Mouse (Mus musculus): Measurements from ENCODE around the gene Pde3a. TPM values are rescaled to one million over a fixed set of nuclear protein-coding genes. Genes with fewer than 3 reads are reported as not detected.

Gene Pde3a
- polyA plus RNA-seq, 1 experiment from 2014 or later, result 12.0 TPM

DNA sequence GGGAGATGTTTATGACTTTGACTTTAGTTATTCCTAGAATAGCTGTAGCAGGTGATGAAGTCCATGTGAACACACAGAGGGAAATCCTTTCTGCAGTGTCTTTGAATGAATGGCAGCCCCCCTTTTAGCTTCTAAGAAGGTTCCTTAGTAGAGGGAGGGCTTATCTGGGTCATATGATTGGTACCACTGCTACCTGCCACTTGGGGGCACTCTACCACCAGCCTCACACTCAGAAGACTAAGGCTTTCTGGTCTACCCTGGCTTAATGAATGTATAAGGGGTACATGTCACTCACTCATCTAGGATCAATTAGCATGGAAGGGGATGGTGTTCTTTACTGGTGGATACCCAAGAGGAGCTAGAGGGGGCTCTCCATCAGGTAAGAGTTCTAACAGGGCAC, 250.4 kb downstream of the Pde3a start:
- Histone ChIP-seq H3K27me3 (ENCODE audit: control insufficient read depth, insufficient read depth, low read length) (no peaks in the 10 kb centered on the region), H3K4me3 (ENCODE audit: low read depth, low read length) (no peak overlapping the region), H3K4me2 (replicated peaks; ENCODE audit: low read depth, low read length) (no peak overlapping the region), H3K27ac (ENCODE audit: low read length) (no peak overlapping the region), H3K9ac (replicated peaks; ENCODE audit: low read depth, low read length) (no peak overlapping the region), H3K4me1 (ENCODE audit: control insufficient read depth, insufficient read depth, low read length) (no peaks in the 10 kb centered on the region; the same call in 1 of the 2 replicates), H3K9me3 (ENCODE audit: control insufficient read depth, low read depth, low read length) (no peaks in the 10 kb centered on the region), H3K36me3 (ENCODE audit: control insufficient read depth, insufficient read depth, low read length) (no peaks in the 10 kb centered on the region)
- ATAC-seq (ENCODE audit: insufficient number of reproducible peaks, insufficient read depth, low FRiP score, low read depth), result no peak

DNA sequence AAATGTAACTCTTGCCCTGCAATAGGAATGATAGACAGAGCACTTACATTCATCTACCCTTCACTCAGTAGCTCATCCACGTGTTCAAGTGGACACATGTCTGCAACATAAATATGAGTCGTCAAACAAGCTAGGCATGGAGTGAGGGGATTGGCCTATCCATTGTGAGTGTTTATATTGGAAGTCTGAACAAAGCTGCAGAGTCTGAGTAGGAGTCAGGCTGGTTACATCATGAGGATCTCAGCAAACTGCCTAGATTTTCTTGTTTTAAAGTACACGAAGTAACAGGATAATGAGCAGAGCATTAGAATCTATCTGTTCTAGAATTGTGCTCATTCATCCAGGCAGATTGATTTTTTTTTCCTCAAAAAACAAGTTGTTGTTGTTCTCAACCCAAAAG, 252.1 kb downstream of the Pde3a start:
- ATAC-seq (ENCODE audit: insufficient number of reproducible peaks, insufficient read depth, low FRiP score, low read depth), result no peak
- Histone ChIP-seq H3K27me3 (ENCODE audit: control insufficient read depth, insufficient read depth, low read length) (no peaks in the 10 kb centered on the region), H3K27ac (ENCODE audit: low read length) (no peak overlapping the region), H3K36me3 (ENCODE audit: control insufficient read depth, insufficient read depth, low read length) (no peaks in the 10 kb centered on the region), H3K9ac (replicated peaks; ENCODE audit: low read depth, low read length) (no peak overlapping the region), H3K4me1 (ENCODE audit: control insufficient read depth, insufficient read depth, low read length) (no peaks in the 10 kb centered on the region), H3K4me2 (replicated peaks; ENCODE audit: low read depth, low read length) (no peak overlapping the region), H3K9me3 (ENCODE audit: control insufficient read depth, low read depth, low read length) (no peaks in the 10 kb centered on the region), H3K4me3 (ENCODE audit: low read depth, low read length) (no peak overlapping the region)
- 46% methylated on average over 3 of the region's 3 CpGs for WGBS

DNA sequence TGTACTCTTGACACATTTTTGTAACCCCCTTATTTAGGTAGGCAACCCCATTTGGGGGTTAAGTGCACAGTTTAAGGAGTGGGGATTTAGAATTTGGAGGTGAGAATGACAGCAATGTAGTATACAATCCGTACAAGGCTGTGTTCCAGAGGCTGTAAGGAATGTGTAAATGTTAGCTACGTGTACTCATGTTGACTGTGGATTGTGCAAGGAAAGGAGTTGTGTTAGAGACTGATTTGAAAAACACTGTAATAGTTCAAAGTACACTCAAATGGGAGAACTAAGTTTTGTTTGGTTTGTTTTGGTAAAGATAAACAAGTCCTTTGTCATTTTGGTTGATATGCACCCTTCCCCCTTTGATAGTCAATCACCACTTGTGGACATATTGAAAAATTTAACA, 273.5 kb downstream of the Pde3a start:
- no peaks in the 10 kb centered on the region for H3K27me3 ChIP-seq (ENCODE audit: control insufficient read depth, insufficient read depth, low read length)
- H3K4me3 ChIP-seq (ENCODE audit: low read depth, low read length), result no peak overlapping the region
- no peak overlapping the region for H3K4me2 ChIP-seq (replicated peaks; ENCODE audit: low read depth, low read length)
- H3K9me3 ChIP-seq (ENCODE audit: control insufficient read depth, low read depth, low read length), result no peaks in the 10 kb centered on the region
- no peaks in the 10 kb centered on the region for H3K4me1 ChIP-seq (ENCODE audit: control insufficient read depth, insufficient read depth, low read length)
- no peak overlapping the region for H3K27ac ChIP-seq (ENCODE audit: low read length)
- H3K36me3 ChIP-seq (ENCODE audit: control insufficient read depth, insufficient read depth, low read length), result no peaks in the 10 kb centered on the region
- H3K9ac ChIP-seq (replicated peaks; ENCODE audit: low read depth, low read length), result no peak overlapping the region
- ATAC-seq (ENCODE audit: insufficient number of reproducible peaks, insufficient read depth, low FRiP score, low read depth), result no peak
- 61% methylated on average over 2 of the region's 2 CpGs for WGBS

DNA sequence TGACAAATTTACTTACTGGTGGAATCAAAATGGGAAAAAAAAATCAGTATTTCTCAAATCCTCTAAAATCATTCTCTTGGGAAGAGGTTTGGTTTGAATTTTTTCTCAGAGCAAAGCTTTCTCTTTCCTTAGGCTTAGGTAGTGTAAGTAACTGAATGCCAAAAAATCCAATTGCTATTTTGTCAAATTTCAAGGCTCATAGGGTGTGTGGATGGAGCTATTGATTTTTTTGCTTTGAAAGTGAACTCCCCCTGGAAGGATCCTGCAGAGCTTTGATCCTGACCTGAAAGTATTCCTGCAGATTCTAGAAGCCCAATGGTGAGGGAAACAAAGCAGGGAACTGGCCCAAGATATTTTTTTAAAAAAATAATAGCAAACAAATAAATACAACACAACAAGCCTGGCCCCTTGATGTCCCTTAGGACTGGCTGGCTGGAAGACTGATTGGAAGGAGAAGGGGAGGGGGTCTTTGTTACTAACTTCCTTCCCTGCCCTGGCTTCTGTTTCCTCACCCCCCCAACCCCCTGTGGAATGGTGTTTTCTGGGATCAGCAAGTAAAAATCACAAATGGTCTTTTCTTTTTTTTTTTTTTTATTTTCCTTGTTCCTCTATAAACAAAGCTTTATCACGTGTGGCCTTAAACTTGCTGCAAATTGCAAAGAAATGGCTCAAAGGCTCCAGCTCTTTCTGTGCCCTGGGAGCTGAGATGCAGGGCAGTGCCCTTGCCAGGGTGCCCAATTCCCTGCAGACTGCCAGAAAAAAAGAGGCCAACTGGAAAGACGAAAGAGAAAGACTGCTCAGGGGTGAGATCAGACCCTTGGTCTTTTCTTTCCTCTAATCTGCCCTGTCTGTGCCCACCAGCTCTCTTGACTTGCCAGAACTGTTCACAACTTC, 274.9 kb downstream of the Pde3a start, which contains the start of gene Slco1c1:
TSS of gene Slco1c1 (plus strand) at position 622 of the 894 bp plus-strand sequence.
- Histone ChIP-seq H3K4me1 (ENCODE audit: control insufficient read depth, insufficient read depth, low read length) (no peaks in the 10 kb centered on the region), H3K4me2 (replicated peaks; ENCODE audit: low read depth, low read length) (no peak within 1 kb of the TSS), H3K4me3 (ENCODE audit: low read depth, low read length) (no peak within 1 kb of the TSS), H3K9ac (replicated peaks; ENCODE audit: low read depth, low read length) (no peak within 1 kb of the TSS), H3K27me3 (ENCODE audit: control insufficient read depth, insufficient read depth, low read length) (no peaks in the 10 kb centered on the region), H3K36me3 (ENCODE audit: control insufficient read depth, insufficient read depth, low read length) (no peaks in the 10 kb centered on the region), H3K27ac (ENCODE audit: low read length) (no peak within 1 kb of the TSS), H3K9me3 (ENCODE audit: control insufficient read depth, low read depth, low read length) (no peaks in the 10 kb centered on the region)
- WGBS, result 51% methylated on average over 2 of the region's 2 CpGs
- no peak for ATAC-seq (ENCODE audit: insufficient number of reproducible peaks, insufficient read depth, low FRiP score, low read depth)

- Histone ChIP-seq H3K9ac (replicated peaks; ENCODE audit: low read depth, low read length) (no peak overlapping the region), H3K9me3 (ENCODE audit: control insufficient read depth, low read depth, low read length) (no peaks in the 10 kb centered on the region), H3K4me1 (ENCODE audit: control insufficient read depth, insufficient read depth, low read length) (no peaks in the 10 kb centered on the region), H3K27ac (ENCODE audit: low read length) (no peak overlapping the region), H3K4me3 (ENCODE audit: low read depth, low read length) (no peak overlapping the region), H3K36me3 (ENCODE audit: control insufficient read depth, insufficient read depth, low read length) (no peaks in the 10 kb centered on the region), H3K4me2 (replicated peaks; ENCODE audit: low read depth, low read length) (no peak overlapping the region), H3K27me3 (ENCODE audit: control insufficient read depth, insufficient read depth, low read length) (no peaks in the 10 kb centered on the region)
- no peak for ATAC-seq (ENCODE audit: insufficient number of reproducible peaks, insufficient read depth, low FRiP score, low read depth)
- 100% methylated on average over 1 of the region's 1 CpGs for WGBS
Observed at GRCm38 (mm10) chr6:141525787-141526186, 276.7 kb downstream of the Pde3a start.

DNA sequence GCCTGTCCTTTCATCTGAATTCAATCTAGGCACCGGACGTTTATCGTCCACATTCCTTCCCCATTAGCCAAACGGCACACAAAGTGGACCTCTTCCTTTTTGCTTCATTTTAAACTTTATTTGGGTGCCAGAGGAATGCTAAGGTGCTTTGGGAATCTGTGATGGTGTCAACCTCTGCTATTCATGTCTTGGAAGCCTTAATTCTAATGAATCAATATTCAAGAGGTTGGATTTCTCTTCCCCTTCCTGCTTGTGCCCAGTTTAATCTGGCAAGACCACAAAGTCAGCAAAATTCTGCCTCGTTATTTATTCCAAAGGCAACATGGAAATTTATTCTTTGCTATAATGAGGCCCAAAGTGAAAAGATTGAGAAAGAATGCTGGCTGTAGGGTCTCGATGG, 281.8 kb downstream of the Pde3a start:
- H3K36me3 ChIP-seq (ENCODE audit: control insufficient read depth, insufficient read depth, low read length), result no peaks in the 10 kb centered on the region
- no peak overlapping the region for H3K4me3 ChIP-seq (ENCODE audit: low read depth, low read length)
- no peak overlapping the region for H3K27ac ChIP-seq (ENCODE audit: low read length)
- ATAC-seq (ENCODE audit: insufficient number of reproducible peaks, insufficient read depth, low FRiP score, low read depth), result no peak
- no peak overlapping the region for H3K9ac ChIP-seq (replicated peaks; ENCODE audit: low read depth, low read length)
- H3K9me3 ChIP-seq (ENCODE audit: control insufficient read depth, low read depth, low read length), result no peaks in the 10 kb centered on the region
- no peak overlapping the region for H3K4me2 ChIP-seq (replicated peaks; ENCODE audit: low read depth, low read length)
- 75% methylated on average over 6 of the region's 6 CpGs for WGBS
- no peaks in the 10 kb centered on the region for H3K4me1 ChIP-seq (ENCODE audit: control insufficient read depth, insufficient read depth, low read length)
- no peaks in the 10 kb centered on the region for H3K27me3 ChIP-seq (ENCODE audit: control insufficient read depth, insufficient read depth, low read length)

DNA sequence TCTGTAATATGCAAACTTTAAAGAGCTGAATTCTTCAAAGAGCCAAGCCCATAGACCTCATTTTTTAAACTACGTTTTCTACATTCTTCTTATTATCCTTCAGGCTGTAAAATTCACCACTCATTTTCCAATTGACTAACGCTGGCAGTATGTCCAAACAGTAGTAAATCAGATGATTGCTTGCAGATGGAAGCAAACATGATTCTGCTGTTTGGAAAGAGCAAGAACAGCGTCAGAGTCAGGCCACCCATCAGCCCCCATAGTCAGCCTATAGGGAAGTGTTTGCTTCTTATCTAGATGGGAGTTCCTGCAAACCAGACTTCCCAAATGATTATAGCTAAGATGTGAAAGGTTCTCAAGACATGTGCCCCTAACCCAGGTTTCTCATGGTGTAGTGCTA, 288.2 kb downstream of the Pde3a start:
- Histone ChIP-seq H3K4me3 (ENCODE audit: low read depth, low read length) (no peak overlapping the region), H3K9me3 (ENCODE audit: control insufficient read depth, low read depth, low read length) (no peaks in the 10 kb centered on the region), H3K27me3 (ENCODE audit: control insufficient read depth, insufficient read depth, low read length) (no peaks in the 10 kb centered on the region), H3K4me1 (ENCODE audit: control insufficient read depth, insufficient read depth, low read length) (no peaks in the 10 kb centered on the region), H3K9ac (replicated peaks; ENCODE audit: low read depth, low read length) (no peak overlapping the region), H3K36me3 (ENCODE audit: control insufficient read depth, insufficient read depth, low read length) (no peaks in the 10 kb centered on the region), H3K27ac (ENCODE audit: low read length) (no peak overlapping the region), H3K4me2 (replicated peaks; ENCODE audit: low read depth, low read length) (no peak overlapping the region)
- WGBS, result 14% methylated on average over 3 of the region's 3 CpGs
- no peak; the same call in 1 of the 2 replicates for ATAC-seq (ENCODE audit: insufficient number of reproducible peaks, insufficient read depth, low FRiP score, low read depth)

GRCm38 (mm10) chr6:141541136-141541535, 292.1 kb downstream of the Pde3a start:
- WGBS, result 72% methylated on average over 1 of the region's 1 CpGs
- Histone ChIP-seq H3K36me3 (ENCODE audit: control insufficient read depth, insufficient read depth, low read length) (no peaks in the 10 kb centered on the region), H3K4me2 (replicated peaks; ENCODE audit: low read depth, low read length) (no peak overlapping the region), H3K27me3 (ENCODE audit: control insufficient read depth, insufficient read depth, low read length) (no peaks in the 10 kb centered on the region), H3K4me1 (ENCODE audit: control insufficient read depth, insufficient read depth, low read length) (no peaks in the 10 kb centered on the region), H3K27ac (ENCODE audit: low read length) (no peak overlapping the region), H3K9ac (replicated peaks; ENCODE audit: low read depth, low read length) (no peak overlapping the region), H3K9me3 (ENCODE audit: control insufficient read depth, low read depth, low read length) (no peaks in the 10 kb centered on the region), H3K4me3 (ENCODE audit: low read depth, low read length) (no peak overlapping the region)
- ATAC-seq (ENCODE audit: insufficient number of reproducible peaks, insufficient read depth, low FRiP score, low read depth), result no peak

DNA sequence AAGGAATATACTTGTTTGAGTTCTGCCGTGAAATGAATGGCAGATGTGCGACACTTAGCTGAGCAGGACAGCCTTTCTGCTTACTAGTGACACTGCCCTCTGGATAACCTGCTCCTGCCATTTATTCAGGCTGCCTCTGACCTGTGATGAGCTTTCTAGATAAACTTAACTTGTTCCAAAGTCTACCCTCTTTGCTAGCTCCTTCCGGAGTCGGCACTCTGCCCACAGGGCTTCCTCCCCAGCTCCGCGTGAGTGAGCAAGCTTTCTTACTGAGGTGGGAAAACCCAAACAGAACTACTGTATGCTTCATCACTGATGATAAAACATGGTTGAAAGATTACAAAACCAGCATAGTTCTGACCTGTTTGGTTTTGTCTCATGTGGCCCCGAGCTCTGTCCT, 294.3 kb downstream of the Pde3a start:
- ATAC-seq (ENCODE audit: insufficient number of reproducible peaks, insufficient read depth, low FRiP score, low read depth), result no peak
- Histone ChIP-seq H3K9ac (replicated peaks; ENCODE audit: low read depth, low read length) (no peak overlapping the region), H3K4me1 (ENCODE audit: control insufficient read depth, insufficient read depth, low read length) (no peaks in the 10 kb centered on the region), H3K9me3 (ENCODE audit: control insufficient read depth, low read depth, low read length) (no peaks in the 10 kb centered on the region), H3K36me3 (ENCODE audit: control insufficient read depth, insufficient read depth, low read length) (no peaks in the 10 kb centered on the region), H3K27me3 (ENCODE audit: control insufficient read depth, insufficient read depth, low read length) (no peaks in the 10 kb centered on the region), H3K4me2 (replicated peaks; ENCODE audit: low read depth, low read length) (no peak overlapping the region), H3K4me3 (ENCODE audit: low read depth, low read length) (no peak overlapping the region), H3K27ac (ENCODE audit: low read length) (no peak overlapping the region)
- WGBS, result 76% methylated on average over 7 of the region's 7 CpGs

Measured in stomach, embryonic 14.5 days (tissue).